Mouse (Mus musculus) lung, adult 2 months (tissue): ENCODE measurements around the gene Cdc14b. TPM values are rescaled to one million over a fixed set of nuclear protein-coding genes. Genes with fewer than 3 reads are reported as not detected.
A peak's percentile ranks its signal among the peaks of the same experiment; 100 is the strongest.

Source experiments
- DNase-seq: peaks from one replicate; pipeline ENCODE4 v3.0.0; 2022
- H3K4me1 ChIP-seq: fragments of 200-500 bp; 2 replicates; pipeline ENCODE4 v1.6.1; 2011; ENCODE audit warnings: low read length; ENCODE audit not compliant: control insufficient read depth, insufficient read depth
- H3K4me3 ChIP-seq: fragments of 200-500 bp; replicated peaks from 2 replicates; pipeline ENCODE3; 2011; ENCODE audit warnings: low read depth, mild to moderate bottlenecking, control low read depth, low read length; ENCODE audit errors: extremely low read depth
- CTCF ChIP-seq: fragments of 200-500 bp; IDR thresholded peaks from 2 replicates; pipeline ENCODE4 v1.5.1; 2011; ENCODE audit warnings: mild to moderate bottlenecking, low read length, control low read depth; ENCODE audit not compliant: insufficient read depth
- POLR2A ChIP-seq: fragments of 200-500 bp; IDR thresholded peaks from 2 replicates; pipeline ENCODE4 v1.6.1; 2011; ENCODE audit warnings: low read depth, mild to moderate bottlenecking, control low read depth, low read length, borderline replicate concordance; ENCODE audit errors: extremely low read depth
- WGBS: fragments of 180-500 bp; shearing (Covaris S2); methylation state at CpG from one replicate; pipeline ENCODE4 v1.1.7; 2018; 5-methylcytosine and 5-hydroxymethylcytosine counted together
- polyA plus RNA-seq: library from polyadenylated mRNA; depleted of rRNA; stranded (reverse); fragments of >200 nt; gene quantifications from 2 replicates; pipeline ENCODE4 v1.2.3, GENCODE M21; 2012

The Cdc14b gene
- polyA plus RNA-seq, 1 experiment = 6.6 TPM

DNA sequence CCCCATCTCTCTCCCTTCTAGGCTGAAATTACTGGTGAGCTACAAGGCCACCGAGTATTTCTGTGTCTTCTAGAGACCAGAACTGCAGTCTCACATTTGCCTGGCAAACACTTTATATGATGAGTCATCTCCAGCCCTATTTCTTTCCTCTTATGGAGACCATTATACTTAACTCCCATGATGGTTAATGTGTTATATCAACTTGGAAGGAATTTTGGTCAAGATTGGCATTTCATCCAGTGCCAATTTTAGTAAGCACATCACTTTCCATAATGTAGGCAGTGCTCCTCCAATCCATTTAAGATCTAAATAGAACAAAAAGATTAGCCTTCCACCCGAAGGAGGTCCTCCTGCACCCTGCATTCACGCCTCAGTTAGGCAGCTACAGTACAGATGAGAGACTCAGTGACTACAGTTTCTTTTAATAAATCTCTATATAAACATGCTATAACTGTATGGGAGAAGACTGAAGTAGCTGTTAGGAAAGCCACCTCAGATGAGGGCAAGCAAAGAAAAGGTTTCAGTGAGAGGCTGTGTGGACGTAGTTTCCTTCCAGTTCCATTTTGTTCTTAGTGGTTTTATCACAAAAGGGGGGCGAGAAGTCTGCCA lies 63.0 kb downstream of the Cdc14b start:
- no peak for TF ChIP-seq CTCF
- no peak for TF ChIP-seq POLR2A
- H3K4me3 ChIP-seq = no peak overlapping the region
- no peak for DNase-seq
- no peaks in the 10 kb centered on the region for H3K4me1 ChIP-seq
- 73% methylated on average over 5 of the region's 5 CpGs for WGBS

GRCm38 (mm10) chr13:64208146-64208545 lies 66.9 kb downstream of the Cdc14b start:
- no peak overlapping the region for H3K4me3 ChIP-seq
- WGBS = 86% methylated on average over 6 of the region's 6 CpGs
- TF ChIP-seq POLR2A (no peak), CTCF (no peak)
- DNase-seq = no peak
- H3K4me1 ChIP-seq = no peaks in the 10 kb centered on the region

GRCm38 (mm10) chr13:64205186-64205585 lies 69.9 kb downstream of the Cdc14b start:
- Histone ChIP-seq H3K4me3 (no peak overlapping the region), H3K4me1 (no peaks in the 10 kb centered on the region)
- WGBS = 48% methylated on average over 2 of the region's 2 CpGs
- DNase-seq = no peak
- 0 out of 2 replicates have a peak, but pooled peaks have one; percentile 10 for TF ChIP-seq CTCF
- TF ChIP-seq POLR2A = no peak

GRCm38 (mm10) chr13:64204726-64205125 lies 70.4 kb downstream of the Cdc14b start:
- 63% methylated on average over 2 of the region's 2 CpGs for WGBS
- TF ChIP-seq CTCF (peak; percentile 35), POLR2A (no peak)

DNA sequence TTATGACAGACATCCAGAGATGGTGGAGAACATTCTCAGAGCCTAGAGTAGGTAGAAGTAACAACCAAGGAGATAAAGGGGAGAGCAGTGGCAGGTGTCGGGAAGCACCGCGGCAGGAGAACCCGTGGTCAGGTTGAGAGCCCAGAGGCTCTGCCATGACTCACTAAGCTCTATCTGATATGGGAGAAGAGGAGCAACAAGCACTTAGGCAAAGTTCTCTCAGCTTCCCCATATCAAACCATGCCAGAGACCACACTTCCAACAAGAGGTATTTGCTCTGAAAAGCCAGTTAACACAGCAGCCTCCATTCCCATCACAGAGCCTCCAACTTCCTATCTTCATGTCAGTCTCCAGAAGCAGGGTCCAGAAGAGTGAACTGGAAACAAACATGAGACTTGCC lies 74.2 kb downstream of the Cdc14b start:
- no peak for DNase-seq
- no peak overlapping the region for H3K4me3 ChIP-seq
- WGBS = 93% methylated on average over 4 of the region's 4 CpGs
- no peaks in the 10 kb centered on the region for H3K4me1 ChIP-seq
- TF ChIP-seq POLR2A (no peak), CTCF (no peak)

More at GRCm38 (mm10) chr13:64204726-64205125, 70.4 kb downstream of the Cdc14b start:
- DNase-seq = peak; percentile 26
- no peak overlapping the region for H3K4me3 ChIP-seq
- H3K4me1 ChIP-seq = no peaks in the 10 kb centered on the region

GRCm38 (mm10) chr13:64198310-64198709 lies 76.8 kb downstream of the Cdc14b start:
- no peak for DNase-seq
- 88% methylated on average over 4 of the region's 4 CpGs for WGBS
- no peak for TF ChIP-seq POLR2A
- TF ChIP-seq CTCF = no peak
- H3K4me3 ChIP-seq = no peak overlapping the region
- no peaks in the 10 kb centered on the region for H3K4me1 ChIP-seq

GRCm38 (mm10) chr13:64197899-64198298 lies 77.2 kb downstream of the Cdc14b start:
- WGBS = 77% methylated on average over 6 of the region's 6 CpGs
- Histone ChIP-seq H3K4me3 (no peak overlapping the region), H3K4me1 (no peaks in the 10 kb centered on the region)
- no peak for DNase-seq
- no peak for TF ChIP-seq CTCF
- no peak for TF ChIP-seq POLR2A

- Histone ChIP-seq H3K4me3 (no peak overlapping the region), H3K4me1 (no peaks in the 10 kb centered on the region)
- DNase-seq = no peak
- TF ChIP-seq POLR2A (no peak), CTCF (no peak)
These were observed 88.0 kb downstream of the Cdc14b start for GRCm38 (mm10) chr13:64187065-64187464.

DNA sequence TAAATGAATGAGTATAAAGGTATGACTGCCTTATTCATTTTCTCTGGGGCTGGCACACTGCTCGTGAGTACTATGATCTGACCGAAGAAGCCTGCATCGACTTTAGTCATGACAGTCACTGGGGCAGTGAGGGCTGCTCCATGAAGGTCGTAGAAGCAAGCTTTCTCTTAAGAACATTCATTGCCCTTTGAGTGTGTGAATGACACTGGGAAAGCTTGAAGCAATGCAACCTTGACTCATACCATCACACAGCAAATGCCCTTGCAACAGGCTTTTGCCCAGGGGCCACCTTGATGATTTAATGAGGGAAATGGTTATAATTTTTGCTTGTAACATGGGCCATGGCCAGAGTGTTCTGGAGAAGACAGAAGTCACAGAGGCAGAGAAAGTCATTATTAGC lies 88.6 kb downstream of the Cdc14b start:
- H3K4me3 ChIP-seq = no peak overlapping the region
- no peak for TF ChIP-seq POLR2A
- no peak for TF ChIP-seq CTCF
- H3K4me1 ChIP-seq = no peaks in the 10 kb centered on the region
- WGBS = 94% methylated on average over 4 of the region's 4 CpGs
- DNase-seq = no peak

DNA sequence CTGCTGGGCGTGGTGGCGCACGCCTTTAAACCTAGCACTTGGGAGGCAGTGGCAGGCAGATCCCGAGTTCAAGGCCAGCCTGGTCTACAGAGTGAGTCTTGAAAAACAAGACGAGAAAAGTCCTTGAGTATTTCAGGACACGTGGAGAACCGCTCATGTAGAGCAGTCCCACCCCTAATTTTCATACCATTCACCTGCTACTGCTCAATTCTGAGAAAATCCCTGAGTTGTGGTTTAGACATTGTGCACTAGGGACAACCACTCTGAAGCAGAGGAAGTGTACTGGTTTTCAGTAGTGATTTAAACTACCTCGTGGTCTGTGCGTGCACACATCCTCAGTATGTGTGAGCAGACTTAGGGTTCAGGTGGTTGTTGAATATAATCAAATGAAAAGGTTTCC lies 89.5 kb downstream of the Cdc14b start:
- WGBS = 85% methylated on average over 9 of the region's 9 CpGs

More for the DNA sequence above, 89.5 kb downstream of the Cdc14b start:
- no peak for DNase-seq
- Histone ChIP-seq H3K4me3 (no peak overlapping the region), H3K4me1 (no peaks in the 10 kb centered on the region)
- TF ChIP-seq CTCF (no peak), POLR2A (no peak)
